Mouse (Mus musculus): ENCODE data around the gene Cyb5d1.
A peak's percentile ranks its signal among the peaks of the same experiment; 100 is the strongest.

Cyb5d1 gene

DNA sequence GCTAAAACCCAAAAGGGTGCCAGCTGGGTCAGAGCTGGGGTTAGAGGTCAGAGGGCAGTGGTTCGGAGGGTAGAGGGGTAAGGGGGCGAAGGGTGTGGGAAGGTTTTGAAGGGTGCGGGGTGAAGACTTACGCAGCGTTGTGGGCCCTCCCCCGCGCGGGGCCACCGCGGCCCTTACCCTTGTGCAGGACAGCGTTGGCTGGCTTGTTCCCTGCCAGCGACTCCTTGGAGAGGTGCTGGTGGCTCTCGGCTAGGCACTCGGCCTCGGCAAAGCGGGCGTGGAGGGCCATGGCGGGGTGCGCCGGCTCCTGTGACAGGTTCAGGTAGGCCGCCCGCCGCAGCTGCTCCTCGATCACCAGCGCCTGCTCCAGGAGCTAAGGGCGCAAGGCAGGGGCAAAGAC lies 49.0 kb downstream of the Cyb5d1 start:
- peak; percentile 92 for DNase-seq

Measured in heart, adult 11 months (tissue).